Mouse (Mus musculus) liver, embryonic 11.5 days (tissue): ENCODE results near the gene Proser3. TPM values are rescaled to one million over a fixed set of nuclear protein-coding genes. Genes with fewer than 3 reads are reported as not detected.

Source experiments
- ATAC-seq: fragments of 200-750 bp; cut with Nextera tagmentation; replicated peaks from 2 replicates; pipeline ENCODE4 v1.8.0; 2017; ENCODE audit warnings: moderate number of reproducible peaks, mild to moderate bottlenecking, moderate TSS enrichment, moderate library complexity; ENCODE audit not compliant: low FRiP score
- DNase-seq: peaks from one replicate; pipeline ENCODE4 v3.0.0-alpha.2; 2017; ENCODE audit warnings: low spot score
- H3K27ac ChIP-seq: fragments of 300-500 bp; sonication (generic); 2 replicates; pipeline ENCODE4 v1.5.1; 2014; ENCODE audit warnings: mild to moderate bottlenecking, low read depth, low read length, control low read depth
- H3K27me3 ChIP-seq: fragments of 300-500 bp; sonication (generic); replicated peaks from 2 replicates; pipeline ENCODE4 v1.6.1; 2014; ENCODE audit warnings: low read length, mixed read lengths; ENCODE audit not compliant: control insufficient read depth, insufficient read depth
- H3K36me3 ChIP-seq: fragments of 300-500 bp; sonication (generic); 2 replicates; pipeline ENCODE4 v1.6.1; 2014; ENCODE audit warnings: mild to moderate bottlenecking, low read length, moderate library complexity, mixed read lengths; ENCODE audit not compliant: control insufficient read depth, insufficient read depth
- H3K4me1 ChIP-seq: fragments of 300-500 bp; sonication (generic); replicated peaks from 2 replicates; pipeline ENCODE4 v1.6.1; 2014; ENCODE audit warnings: low read length, mixed read lengths; ENCODE audit not compliant: control insufficient read depth, insufficient read depth
- H3K4me2 ChIP-seq: fragments of 300-500 bp; sonication (generic); 2 replicates; pipeline ENCODE4 v1.6.1; 2014; ENCODE audit warnings: mild to moderate bottlenecking, control low read depth, moderate library complexity
- H3K4me3 ChIP-seq: fragments of 300-500 bp; sonication (generic); 2 replicates; pipeline ENCODE4 v1.5.1; 2014; ENCODE audit warnings: low read depth, low read length, control low read depth
- H3K9ac ChIP-seq: fragments of 300-500 bp; sonication (generic); 2 replicates; pipeline ENCODE4 v1.6.1; 2014; ENCODE audit warnings: low read depth, low read length, control low read depth
- H3K9me3 ChIP-seq: fragments of 300-500 bp; sonication (generic); 2 replicates; pipeline ENCODE4 v1.6.1; 2016; ENCODE audit warnings: low read length, inconsistent platforms, mixed read lengths; ENCODE audit not compliant: control insufficient read depth
- WGBS: fragments of 180-500 bp; shearing (Covaris S2); extraction: QIAGEN DNeasy Blood & Tissue Kit; methylation state at CpG from one replicate; pipeline ENCODE4 v1.1.7; 2014; 5-methylcytosine and 5-hydroxymethylcytosine counted together
- polyA plus RNA-seq: library from polyadenylated mRNA; unstranded; fragments of >200 nt; fragmentation: Nextera tagmentation; extraction: Ambion mirVana; gene quantifications from 2 replicates; pipeline ENCODE4 v1.2.1, GENCODE M21; 2014

The Proser3 gene
- polyA plus RNA-seq, 1 experiment from 2014 or later, result 13.0 TPM

DNA sequence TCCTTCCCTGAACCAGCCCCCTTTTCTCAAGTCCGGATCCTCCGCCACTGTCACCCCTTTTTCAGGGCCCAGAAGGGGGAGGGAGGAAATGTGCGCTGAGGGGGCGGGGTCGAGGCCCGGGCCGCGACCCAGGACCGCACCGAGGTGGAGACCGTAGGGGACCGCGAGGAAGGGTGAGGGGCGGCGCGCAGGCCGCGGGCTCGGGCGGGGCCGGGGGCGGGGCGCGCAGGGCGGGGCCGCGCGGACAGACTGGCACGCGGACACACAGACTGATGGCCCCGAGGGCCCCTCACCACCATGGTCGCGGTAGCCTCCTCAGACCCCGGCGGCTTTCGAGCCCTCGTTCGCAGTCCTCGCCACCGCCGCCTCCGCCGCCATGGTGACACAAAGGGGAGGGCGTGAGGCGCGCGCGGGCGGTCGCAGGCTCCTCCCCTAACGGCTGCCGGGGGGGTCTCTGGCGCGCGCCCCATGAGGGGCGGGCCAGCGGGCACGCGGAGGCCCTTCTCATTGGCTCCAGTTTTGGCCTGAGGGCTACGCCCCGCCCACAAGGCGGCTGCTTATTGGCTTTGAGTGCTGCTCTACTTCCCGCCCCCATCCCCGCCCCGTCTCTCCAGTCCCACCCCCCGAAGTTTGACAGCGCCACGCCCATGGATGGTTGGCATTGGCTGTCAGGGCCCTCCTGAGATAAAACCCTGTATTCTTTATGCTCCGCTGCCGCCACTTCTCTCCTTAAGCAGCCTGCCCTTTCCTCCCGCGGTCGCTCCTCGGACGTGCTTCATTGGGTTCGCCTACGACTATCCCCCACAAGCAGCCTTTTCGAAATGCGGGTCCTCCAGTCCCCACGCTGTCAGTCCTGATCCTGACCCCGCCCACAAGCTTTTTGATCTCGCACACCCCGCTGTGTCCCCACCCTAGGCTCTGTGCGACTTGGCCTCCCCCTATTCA, 17.2 kb downstream of the Proser3 start, which contains the start of gene Arhgap33:
Arhgap33 (minus strand) TSS at position 428 of the 945 bp plus-strand sequence.
- peaks cover 12% of the 10 kb centered on the region for H3K4me1 ChIP-seq
- under 1% methylated on average over 79 of the region's 84 CpGs for WGBS
- no peaks in the 10 kb centered on the region for H3K27me3 ChIP-seq
- H3K27ac ChIP-seq, result peak within 1 kb of the TSS; percentile 62
- peak; percentile 94 for ATAC-seq
- H3K9ac ChIP-seq, result peak within 1 kb of the TSS; percentile 83
- peak; percentile 96 for DNase-seq
- H3K9me3 ChIP-seq, result no peaks in the 10 kb centered on the region
- H3K36me3 ChIP-seq, result peaks cover 5% of the 10 kb centered on the region
- peak within 1 kb of the TSS; percentile 97 for H3K4me2 ChIP-seq
- H3K4me3 ChIP-seq, result peak within 1 kb of the TSS; percentile 79

GRCm38 (mm10) chr7:30533941-30534632, 18.0 kb downstream of the Proser3 start:
- Histone ChIP-seq H3K4me3 (peak overlapping the region; percentile 79), H3K36me3 (peaks cover 12% of the 10 kb centered on the region), H3K27me3 (no peaks in the 10 kb centered on the region), H3K9me3 (no peaks in the 10 kb centered on the region), H3K4me1 (peaks cover 12% of the 10 kb centered on the region), H3K4me2 (peak overlapping the region; percentile 97), H3K27ac (peak overlapping the region; percentile 62; the same call in 1 of the 2 replicates), H3K9ac (peak overlapping the region; percentile 83)
- DNase-seq (no peak), ATAC-seq (no peak; the same call in 1 of the 2 replicates)
- WGBS, result 14% methylated on average over 26 of the region's 26 CpGs

DNA sequence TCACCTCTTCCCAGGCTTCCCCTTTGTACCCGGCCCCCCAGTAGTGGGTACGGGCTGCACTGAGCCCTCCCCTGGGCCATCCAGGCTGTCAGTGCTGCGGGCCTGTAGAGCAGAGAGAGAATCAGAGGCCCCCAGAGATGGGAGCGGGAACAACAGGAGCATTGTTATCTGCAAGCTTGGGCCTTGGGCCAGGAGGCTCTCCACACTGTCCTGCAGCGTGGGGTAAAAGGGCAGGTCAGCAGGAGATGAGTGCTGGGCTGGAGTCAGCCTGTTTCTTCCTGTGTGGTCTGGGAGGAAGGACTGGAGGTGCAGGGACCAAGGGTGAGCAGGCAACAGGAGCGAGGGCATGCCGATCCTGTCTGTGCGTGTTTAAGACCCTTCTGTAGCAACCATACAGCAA, 19.2 kb downstream of the Proser3 start:
- 55% methylated on average over 8 of the region's 8 CpGs for WGBS
- Histone ChIP-seq H3K4me2 (no peak overlapping the region), H3K4me1 (peaks cover 12% of the 10 kb centered on the region), H3K4me3 (no peak overlapping the region; the same call in 1 of the 2 replicates), H3K9ac (no peak overlapping the region), H3K36me3 (peaks cover 14% of the 10 kb centered on the region), H3K9me3 (no peaks in the 10 kb centered on the region), H3K27me3 (no peaks in the 10 kb centered on the region), H3K27ac (no peak overlapping the region)
- DNase-seq (no peak), ATAC-seq (no peak)

DNA sequence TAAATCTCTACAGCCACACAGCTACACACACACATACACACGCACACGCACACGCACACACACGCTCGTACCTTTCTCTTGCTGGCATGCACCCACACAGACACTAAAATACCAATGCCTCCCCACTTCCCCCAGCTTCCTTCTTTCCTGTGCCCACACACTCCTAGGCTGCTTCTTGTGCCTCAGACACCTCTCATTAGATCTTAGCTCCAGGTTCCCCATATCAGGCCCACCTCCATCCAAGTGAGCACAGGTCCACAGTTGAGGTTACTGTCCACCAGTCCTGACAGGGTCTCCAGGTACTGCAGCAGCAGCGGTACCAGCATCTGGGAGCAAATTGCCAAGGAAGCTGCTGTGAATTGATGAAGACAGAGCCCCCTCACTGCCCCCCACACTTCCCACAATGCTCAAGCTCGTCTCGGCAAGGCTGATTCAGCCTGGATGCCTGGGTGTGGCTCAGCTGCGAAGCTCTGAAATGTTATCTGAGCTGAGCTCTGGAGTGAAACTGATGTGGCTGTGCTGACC, 20.7 kb downstream of the Proser3 start:
- Histone ChIP-seq H3K27me3 (no peaks in the 10 kb centered on the region), H3K4me2 (no peak overlapping the region), H3K9ac (0 out of 2 replicates have a peak overlapping the region, but pooled peaks have one; percentile 9), H3K9me3 (no peaks in the 10 kb centered on the region), H3K4me1 (peaks cover 14% of the 10 kb centered on the region), H3K36me3 (peaks cover 14% of the 10 kb centered on the region), H3K4me3 (no peak overlapping the region), H3K27ac (no peak overlapping the region)
- 76% methylated on average over 9 of the region's 9 CpGs for WGBS
- ATAC-seq (no peak), DNase-seq (no peak)

DNA sequence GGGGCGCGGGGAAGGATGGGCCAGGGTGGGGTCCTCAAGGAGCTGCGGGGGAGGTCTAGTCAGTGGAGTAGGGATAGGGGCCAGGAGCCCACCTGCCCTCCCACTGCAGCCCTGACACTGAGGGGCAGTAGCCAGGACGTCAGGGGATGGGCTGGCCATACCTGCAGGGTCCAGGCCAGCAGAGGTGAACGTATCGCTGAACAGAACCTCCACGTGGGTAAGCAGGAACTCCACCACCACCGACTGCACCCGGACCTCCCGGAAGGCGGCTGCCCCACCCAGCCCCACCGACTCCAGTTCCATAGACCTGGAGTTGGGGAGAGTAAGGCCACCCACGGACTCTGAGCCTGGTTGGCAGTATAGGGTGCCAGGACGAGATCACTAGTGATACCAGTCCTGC, 25.1 kb downstream of the Proser3 start:
- ATAC-seq, result no peak
- H3K36me3 ChIP-seq, result peaks cover 17% of the 10 kb centered on the region
- no peak overlapping the region for H3K4me3 ChIP-seq
- no peaks in the 10 kb centered on the region for H3K9me3 ChIP-seq
- H3K4me2 ChIP-seq, result no peak overlapping the region
- H3K27ac ChIP-seq, result no peak overlapping the region
- H3K9ac ChIP-seq, result no peak overlapping the region
- WGBS, result 75% methylated on average over 14 of the region's 14 CpGs
- H3K4me1 ChIP-seq, result peaks cover 3% of the 10 kb centered on the region; the same call in 1 of the 2 replicates
- no peaks in the 10 kb centered on the region for H3K27me3 ChIP-seq
- DNase-seq, result no peak

DNA sequence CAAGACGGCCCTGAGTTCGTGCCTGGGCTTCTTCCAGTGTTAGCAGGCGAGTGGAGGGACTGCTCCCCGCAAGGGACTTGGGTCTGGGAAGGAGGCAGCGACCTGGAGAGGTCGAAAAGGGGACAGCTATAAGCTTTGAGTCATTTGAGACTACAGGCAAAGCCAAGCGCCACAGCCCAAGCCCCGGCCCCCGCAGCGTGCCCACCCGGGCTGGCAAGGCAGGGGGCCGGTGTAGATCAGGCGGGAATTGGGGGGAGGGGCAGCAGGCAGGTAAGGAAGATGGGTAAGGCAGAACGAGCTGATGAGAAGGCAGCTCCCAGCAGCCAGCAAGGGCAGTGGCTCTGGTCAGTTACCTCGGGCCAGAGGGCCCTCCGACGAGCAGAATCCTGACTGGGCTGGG, 25.7 kb downstream of the Proser3 start:
- no peak for DNase-seq
- WGBS, result 42% methylated on average over 17 of the region's 17 CpGs
- Histone ChIP-seq H3K9me3 (no peaks in the 10 kb centered on the region), H3K4me2 (no peak overlapping the region; the same call in 1 of the 2 replicates), H3K27me3 (no peaks in the 10 kb centered on the region), H3K4me3 (no peak overlapping the region), H3K27ac (no peak overlapping the region), H3K36me3 (peaks cover 17% of the 10 kb centered on the region), H3K4me1 (peaks cover 3% of the 10 kb centered on the region; the same call in 1 of the 2 replicates), H3K9ac (no peak overlapping the region)
- no peak for ATAC-seq

- Histone ChIP-seq H3K27ac (no peak overlapping the region), H3K36me3 (peaks cover 17% of the 10 kb centered on the region), H3K4me2 (no peak overlapping the region; the same call in 1 of the 2 replicates), H3K4me3 (no peak overlapping the region), H3K4me1 (peaks cover 3% of the 10 kb centered on the region; the same call in 1 of the 2 replicates), H3K9ac (no peak overlapping the region), H3K9me3 (no peaks in the 10 kb centered on the region), H3K27me3 (no peaks in the 10 kb centered on the region)
- ATAC-seq, result no peak
- no peak for DNase-seq
- 50% methylated on average over 10 of the region's 10 CpGs for WGBS
Measured at GRCm38 (mm10) chr7:30525954-30526353, 26.1 kb downstream of the Proser3 start.

GRCm38 (mm10) chr7:30524487-30524886, 27.6 kb downstream of the Proser3 start:
- Histone ChIP-seq H3K4me2 (no peak overlapping the region), H3K9ac (no peak overlapping the region), H3K4me3 (no peak overlapping the region), H3K9me3 (no peaks in the 10 kb centered on the region), H3K4me1 (peaks cover 3% of the 10 kb centered on the region; the same call in 1 of the 2 replicates), H3K36me3 (peaks cover 9% of the 10 kb centered on the region), H3K27me3 (no peaks in the 10 kb centered on the region), H3K27ac (no peak overlapping the region)
- ATAC-seq (no peak), DNase-seq (no peak)
- 80% methylated on average over 6 of the region's 6 CpGs for WGBS
